Mouse (Mus musculus): ENCODE measurements at regions not wholly inside any gene's neighbourhood (a gene's known extent, or its start where the extent isn't known, plus 50 kb on each side); places are given as distances from the start of the nearest gene placed in this dataset.

DNA sequence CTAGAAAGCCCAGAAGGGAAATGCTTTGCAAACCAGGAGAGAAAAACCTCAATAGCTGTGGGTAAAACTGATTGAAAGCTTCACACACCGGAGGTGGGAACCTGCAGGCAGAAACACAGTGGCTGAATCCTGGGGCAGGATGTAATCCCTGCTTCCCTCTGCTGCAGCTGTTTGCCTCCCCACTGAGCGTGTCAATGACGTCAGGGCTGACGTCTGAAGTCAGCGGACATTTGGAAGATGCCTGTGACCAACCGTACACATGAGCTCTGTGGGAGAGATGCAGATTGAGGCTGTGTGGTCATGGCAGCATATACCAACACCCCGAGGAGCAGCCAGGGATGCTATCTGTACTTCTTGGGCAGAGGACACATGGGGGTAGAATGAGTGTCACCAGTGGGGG is 151.5 kb upstream of the Atp6ap2 start:
- H3K36me3 ChIP-seq (ENCODE audit: control insufficient read depth, insufficient read depth, low read length), result no peaks in the 10 kb centered on the region
- H3K27me3 ChIP-seq (replicated peaks; ENCODE audit: control insufficient read depth, insufficient read depth, low read length), result no peaks in the 10 kb centered on the region
- no peak overlapping the region for H3K4me2 ChIP-seq (ENCODE audit: low read length)
- H3K9ac ChIP-seq (ENCODE audit: low read depth, low read length), result no peak overlapping the region
- H3K4me1 ChIP-seq (ENCODE audit: control insufficient read depth, insufficient read depth, low read depth, low read length), result no peaks in the 10 kb centered on the region
- ATAC-seq, result no peak
- H3K9me3 ChIP-seq (ENCODE audit: control insufficient read depth, low read length), result no peaks in the 10 kb centered on the region
- H3K4me3 ChIP-seq (ENCODE audit: low read length), result no peak overlapping the region
- WGBS, result 29% methylated on average over 7 of the region's 7 CpGs
- no peak overlapping the region for H3K27ac ChIP-seq (ENCODE audit: low read depth, low read length)

DNA sequence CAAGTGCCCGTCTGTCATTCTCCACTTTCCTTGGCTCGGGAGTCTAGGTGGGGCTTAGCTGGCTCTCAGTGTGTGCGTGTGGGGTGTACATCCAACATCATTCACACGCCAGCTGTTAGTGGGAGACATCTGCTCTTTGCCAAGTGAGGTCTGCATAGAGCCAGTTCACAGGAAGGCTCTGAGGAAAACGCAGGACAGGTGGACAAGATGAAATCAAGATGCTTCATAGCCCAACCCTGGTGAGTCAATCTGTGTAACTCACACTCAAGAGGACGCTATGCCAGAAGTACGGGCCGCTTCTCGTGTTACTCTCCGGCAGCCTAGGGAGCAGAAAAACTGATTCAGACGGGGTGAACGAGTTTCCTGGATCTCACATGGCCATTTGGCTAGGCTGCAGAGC is 148.2 kb upstream of the Atp6ap2 start:
- Histone ChIP-seq H3K9ac (ENCODE audit: low read depth, low read length) (no peak overlapping the region), H3K36me3 (ENCODE audit: control insufficient read depth, insufficient read depth, low read length) (no peaks in the 10 kb centered on the region), H3K27ac (ENCODE audit: low read depth, low read length) (no peak overlapping the region), H3K9me3 (ENCODE audit: control insufficient read depth, low read length) (no peaks in the 10 kb centered on the region), H3K4me2 (ENCODE audit: low read length) (no peak overlapping the region), H3K4me1 (ENCODE audit: control insufficient read depth, insufficient read depth, low read depth, low read length) (no peaks in the 10 kb centered on the region), H3K4me3 (ENCODE audit: low read length) (no peak overlapping the region), H3K27me3 (replicated peaks; ENCODE audit: control insufficient read depth, insufficient read depth, low read length) (no peaks in the 10 kb centered on the region)
- no peak for ATAC-seq
- 78% methylated on average over 12 of the region's 12 CpGs for WGBS

DNA sequence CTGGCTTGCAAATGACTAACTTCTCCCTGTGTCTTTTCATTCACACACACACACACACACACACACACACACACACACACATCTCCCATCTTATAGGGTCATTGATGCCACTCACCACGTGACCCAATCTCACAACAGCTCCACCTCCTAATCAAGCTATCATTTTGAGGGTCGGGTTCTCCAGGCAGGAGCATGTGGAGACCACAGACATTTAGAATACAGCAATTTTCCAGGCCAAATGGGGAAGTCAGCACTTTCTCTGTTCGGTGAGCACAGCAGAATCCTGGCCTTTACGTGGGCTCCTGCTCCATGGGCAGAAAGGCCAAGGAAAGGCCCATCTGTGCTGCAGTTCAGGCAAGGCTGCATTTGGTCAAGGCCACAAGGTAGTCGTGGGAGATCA is 143.8 kb upstream of the Atp6ap2 start:
- Histone ChIP-seq H3K9ac (ENCODE audit: low read depth, low read length) (no peak overlapping the region), H3K9me3 (ENCODE audit: control insufficient read depth, low read length) (no peaks in the 10 kb centered on the region), H3K4me3 (ENCODE audit: low read length) (no peak overlapping the region), H3K27me3 (replicated peaks; ENCODE audit: control insufficient read depth, insufficient read depth, low read length) (no peaks in the 10 kb centered on the region), H3K4me1 (ENCODE audit: control insufficient read depth, insufficient read depth, low read depth, low read length) (no peaks in the 10 kb centered on the region), H3K27ac (ENCODE audit: low read depth, low read length) (no peak overlapping the region), H3K36me3 (ENCODE audit: control insufficient read depth, insufficient read depth, low read length) (no peaks in the 10 kb centered on the region), H3K4me2 (ENCODE audit: low read length) (no peak overlapping the region)
- ATAC-seq, result no peak
- WGBS, result 79% methylated on average over 5 of the region's 5 CpGs

DNA sequence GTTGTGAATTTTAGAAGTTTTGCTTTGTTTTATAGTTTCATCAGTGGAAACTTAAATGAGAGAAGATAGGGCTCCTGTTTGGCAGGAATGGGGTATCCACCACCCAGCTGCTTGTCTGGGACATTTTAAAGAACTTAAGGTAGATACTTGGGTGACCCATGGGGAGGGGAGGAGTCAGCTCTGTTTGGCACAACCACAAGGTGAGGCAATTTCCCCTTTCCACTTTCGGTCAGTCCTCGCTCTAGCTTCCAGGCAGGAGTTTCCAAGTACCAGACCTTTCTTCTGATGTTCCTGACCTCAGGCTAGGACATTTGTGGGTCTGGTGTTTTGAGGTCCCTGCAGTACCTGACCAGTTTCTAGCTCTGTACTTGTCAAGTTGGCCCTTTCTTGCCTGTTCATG is 142.5 kb upstream of the Atp6ap2 start:
- Histone ChIP-seq H3K27me3 (replicated peaks; ENCODE audit: control insufficient read depth, insufficient read depth, low read length) (no peaks in the 10 kb centered on the region), H3K27ac (ENCODE audit: low read depth, low read length) (no peak overlapping the region), H3K36me3 (ENCODE audit: control insufficient read depth, insufficient read depth, low read length) (no peaks in the 10 kb centered on the region), H3K4me1 (ENCODE audit: control insufficient read depth, insufficient read depth, low read depth, low read length) (no peaks in the 10 kb centered on the region), H3K9ac (ENCODE audit: low read depth, low read length) (no peak overlapping the region), H3K4me2 (ENCODE audit: low read length) (no peak overlapping the region), H3K9me3 (ENCODE audit: control insufficient read depth, low read length) (no peaks in the 10 kb centered on the region), H3K4me3 (ENCODE audit: low read length) (no peak overlapping the region)
- ATAC-seq, result no peak
- 100% methylated on average over 2 of the region's 2 CpGs for whole genome bisulfite sequencing

DNA sequence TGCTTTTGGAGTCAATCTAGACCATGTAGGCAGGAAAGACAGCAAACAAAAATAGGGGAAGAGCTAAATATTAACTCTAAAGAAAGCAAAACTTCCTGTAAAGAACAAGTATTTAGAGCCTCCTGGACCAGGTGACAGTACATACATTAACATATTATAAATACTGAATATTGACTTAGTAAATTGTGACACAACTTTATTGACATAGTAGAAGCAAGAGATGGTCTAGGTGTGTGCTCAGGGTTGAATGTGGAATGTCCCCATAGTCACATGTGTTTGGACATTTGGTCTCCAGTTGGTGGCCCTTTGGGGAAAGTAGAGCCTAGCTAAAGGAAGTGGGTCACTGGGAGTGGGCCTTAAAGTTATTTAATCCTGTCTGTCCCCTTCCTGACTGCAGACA is 139.6 kb upstream of the Atp6ap2 start:
- no peaks in the 10 kb centered on the region for H3K4me1 ChIP-seq (ENCODE audit: control insufficient read depth, insufficient read depth, low read depth, low read length)
- H3K27ac ChIP-seq (ENCODE audit: low read depth, low read length), result no peak overlapping the region
- no peaks in the 10 kb centered on the region for H3K36me3 ChIP-seq (ENCODE audit: control insufficient read depth, insufficient read depth, low read length)
- ATAC-seq, result no peak
- no peak overlapping the region for H3K9ac ChIP-seq (ENCODE audit: low read depth, low read length)
- H3K4me2 ChIP-seq (ENCODE audit: low read length), result no peak overlapping the region
- no peaks in the 10 kb centered on the region for H3K9me3 ChIP-seq (ENCODE audit: control insufficient read depth, low read length)
- H3K4me3 ChIP-seq (ENCODE audit: low read length), result no peak overlapping the region
- no peaks in the 10 kb centered on the region for H3K27me3 ChIP-seq (replicated peaks; ENCODE audit: control insufficient read depth, insufficient read depth, low read length)

DNA sequence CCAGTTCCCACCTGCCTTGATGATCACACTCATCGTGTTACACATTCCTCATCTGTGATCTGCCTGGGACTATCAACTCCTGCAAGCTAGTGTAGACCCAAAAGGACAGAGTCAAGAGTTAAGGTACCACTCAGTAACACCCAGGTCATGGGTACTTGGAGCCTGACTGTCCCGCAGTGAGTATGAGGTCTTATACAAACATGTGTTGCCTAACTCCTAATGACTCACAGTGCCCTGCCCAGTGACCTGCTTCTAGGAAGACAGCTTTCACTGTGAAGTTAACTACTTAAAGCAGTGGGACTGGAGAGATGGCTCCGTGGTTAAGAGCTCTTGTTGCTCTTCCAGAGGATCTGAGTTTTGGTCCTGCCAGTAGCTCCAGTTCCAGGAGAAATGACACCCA is 137.9 kb upstream of the Atp6ap2 start:
- Histone ChIP-seq H3K4me3 (ENCODE audit: low read length) (no peak overlapping the region), H3K9ac (ENCODE audit: low read depth, low read length) (no peak overlapping the region), H3K27ac (ENCODE audit: low read depth, low read length) (no peak overlapping the region), H3K9me3 (ENCODE audit: control insufficient read depth, low read length) (no peaks in the 10 kb centered on the region), H3K36me3 (ENCODE audit: control insufficient read depth, insufficient read depth, low read length) (no peaks in the 10 kb centered on the region), H3K27me3 (replicated peaks; ENCODE audit: control insufficient read depth, insufficient read depth, low read length) (no peaks in the 10 kb centered on the region), H3K4me2 (ENCODE audit: low read length) (no peak overlapping the region), H3K4me1 (ENCODE audit: control insufficient read depth, insufficient read depth, low read depth, low read length) (no peaks in the 10 kb centered on the region)
- ATAC-seq, result no peak
- 89% methylated on average over 3 of the region's 3 CpGs for WGBS

DNA sequence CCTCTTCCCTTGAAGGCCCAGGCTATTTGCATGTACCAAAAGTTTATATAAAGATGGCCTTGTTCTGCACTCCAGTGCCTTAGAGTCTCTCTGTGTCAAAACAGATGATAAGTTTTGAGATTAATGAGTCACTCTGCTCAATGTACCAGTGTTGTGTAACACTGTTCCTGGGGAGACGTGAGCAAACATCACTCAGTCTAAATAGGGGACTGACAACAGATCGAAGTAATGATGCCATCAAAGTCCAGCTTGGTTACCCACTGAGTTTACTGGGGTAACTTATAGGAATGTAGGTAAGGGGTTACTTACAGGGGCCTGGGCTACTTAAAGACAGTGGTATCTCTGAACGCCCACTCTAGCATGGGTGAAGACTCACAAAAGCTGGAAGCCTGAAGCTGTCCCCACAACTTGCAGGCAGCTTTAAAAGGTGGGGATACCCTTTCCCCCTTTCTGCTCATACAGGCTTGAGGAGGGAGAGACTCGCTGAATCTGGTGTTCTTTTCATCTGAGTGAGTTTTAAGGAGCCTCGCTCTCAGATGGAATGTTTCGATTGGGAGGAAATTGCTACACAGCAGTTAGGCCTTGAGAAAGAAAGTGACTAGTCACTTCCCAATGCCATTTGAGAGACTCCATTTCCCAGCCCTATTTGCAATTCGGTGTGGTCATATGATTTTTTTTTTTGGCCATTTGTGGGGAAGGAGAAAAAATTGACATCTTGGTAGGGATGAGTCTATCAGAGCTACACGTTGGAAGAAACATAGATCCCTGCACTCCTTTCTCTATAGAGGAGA is 134.4 kb upstream of the Atp6ap2 start:
- 87% methylated on average over 8 of the region's 8 CpGs for WGBS
- H3K9ac ChIP-seq (ENCODE audit: low read depth, low read length), result no peak overlapping the region
- H3K27ac ChIP-seq (ENCODE audit: low read depth, low read length), result no peak overlapping the region
- no peaks in the 10 kb centered on the region for H3K4me1 ChIP-seq (ENCODE audit: control insufficient read depth, insufficient read depth, low read depth, low read length)
- no peaks in the 10 kb centered on the region for H3K27me3 ChIP-seq (replicated peaks; ENCODE audit: control insufficient read depth, insufficient read depth, low read length)
- H3K4me3 ChIP-seq (ENCODE audit: low read length), result no peak overlapping the region
- H3K4me2 ChIP-seq (ENCODE audit: low read length), result no peak overlapping the region
- no peaks in the 10 kb centered on the region for H3K36me3 ChIP-seq (ENCODE audit: control insufficient read depth, insufficient read depth, low read length)
- H3K9me3 ChIP-seq (ENCODE audit: control insufficient read depth, low read length), result no peaks in the 10 kb centered on the region
- ATAC-seq, result no peak

DNA sequence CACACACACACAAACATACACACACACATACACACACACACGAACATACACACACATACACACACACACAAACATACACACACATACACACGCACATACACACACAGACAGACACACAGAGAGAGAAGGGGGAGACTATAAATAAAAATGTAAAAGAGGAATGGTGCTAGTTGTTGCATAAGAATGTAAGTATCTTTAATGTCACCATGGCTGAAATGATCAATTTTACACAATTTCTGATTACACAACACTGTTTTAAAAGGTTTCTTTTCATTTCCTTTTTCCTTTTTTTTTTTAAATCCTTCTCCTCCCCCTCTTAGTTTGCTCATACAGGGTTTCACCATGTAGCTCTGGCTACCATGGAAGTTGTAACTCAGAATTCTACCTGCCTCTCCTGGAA is 125.9 kb upstream of the Atp6ap2 start:
- Histone ChIP-seq H3K4me1 (ENCODE audit: control insufficient read depth, insufficient read depth, low read depth, low read length) (no peaks in the 10 kb centered on the region), H3K36me3 (ENCODE audit: control insufficient read depth, insufficient read depth, low read length) (no peaks in the 10 kb centered on the region), H3K4me2 (ENCODE audit: low read length) (no peak overlapping the region), H3K9ac (ENCODE audit: low read depth, low read length) (no peak overlapping the region), H3K9me3 (ENCODE audit: control insufficient read depth, low read length) (no peaks in the 10 kb centered on the region), H3K4me3 (ENCODE audit: low read length) (no peak overlapping the region), H3K27me3 (replicated peaks; ENCODE audit: control insufficient read depth, insufficient read depth, low read length) (no peaks in the 10 kb centered on the region), H3K27ac (ENCODE audit: low read depth, low read length) (no peak overlapping the region)
- 100% methylated on average over 1 of the region's 2 CpGs for WGBS
- no peak for ATAC-seq

DNA sequence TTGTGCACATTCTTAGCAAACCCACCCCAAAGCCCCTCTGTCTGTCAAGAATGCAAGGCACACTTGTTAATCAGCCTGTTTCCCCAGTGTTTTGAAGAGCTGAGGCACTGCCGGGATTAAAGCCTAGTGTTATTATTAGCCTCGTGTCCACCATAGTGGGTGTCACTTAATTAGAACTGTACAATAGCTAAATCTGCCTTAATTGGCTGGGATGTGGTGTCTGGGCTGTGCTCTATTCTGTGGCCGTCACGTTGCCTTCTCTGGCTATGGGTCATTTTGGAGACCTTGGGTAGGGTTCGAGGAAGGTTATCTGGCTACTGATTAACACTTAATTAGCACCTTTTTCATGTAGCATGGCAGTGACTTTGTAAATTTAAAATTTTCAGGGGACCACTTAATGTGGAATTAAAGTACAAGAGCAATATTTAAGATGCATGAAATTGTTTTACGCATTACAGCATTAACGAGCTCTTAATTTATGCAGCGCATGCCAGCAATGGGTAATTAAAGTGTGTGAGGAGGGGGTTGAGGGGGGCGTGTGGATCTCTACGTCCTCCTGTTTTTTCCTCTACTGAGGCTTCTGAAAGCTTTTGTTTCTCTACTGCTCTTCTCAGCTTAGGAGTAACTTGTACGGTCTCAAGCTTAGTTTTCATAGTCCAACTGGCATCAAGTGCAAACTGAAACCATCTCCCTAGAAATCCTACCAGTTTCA is 124.5 kb upstream of the Atp6ap2 start:
- H3K4me3 ChIP-seq (ENCODE audit: low read length), result no peak overlapping the region
- no peak overlapping the region for H3K4me2 ChIP-seq (ENCODE audit: low read length)
- H3K36me3 ChIP-seq (ENCODE audit: control insufficient read depth, insufficient read depth, low read length), result no peaks in the 10 kb centered on the region
- no peaks in the 10 kb centered on the region; the same call in 1 of the 2 replicates for H3K4me1 ChIP-seq (ENCODE audit: control insufficient read depth, insufficient read depth, low read depth, low read length)
- no peak overlapping the region for H3K27ac ChIP-seq (ENCODE audit: low read depth, low read length)
- no peaks in the 10 kb centered on the region for H3K27me3 ChIP-seq (replicated peaks; ENCODE audit: control insufficient read depth, insufficient read depth, low read length)
- H3K9me3 ChIP-seq (ENCODE audit: control insufficient read depth, low read length), result no peaks in the 10 kb centered on the region
- no peak for ATAC-seq
- no peak overlapping the region for H3K9ac ChIP-seq (ENCODE audit: low read depth, low read length)
- WGBS, result 49% methylated on average over 11 of the region's 11 CpGs

All from hindbrain, embryonic 16.5 days (tissue).